Mouse (Mus musculus): ENCODE results near the gene Ndufv1.

GRCm38 (mm10) chr19:4059069-4059740, 46.6 kb upstream of the Ndufv1 start, which contains the start of gene Gstp3:
- TF ChIP-seq CTCF (IDR thresholded peaks at IDR 0.05; ENCODE audit: borderline replicate concordance, control insufficient read depth, extremely low read depth, insufficient read depth, low read length, poor library complexity) (no peak), POLR2A (IDR thresholded peaks at IDR 0.05; ENCODE audit: control insufficient read depth, extremely low read depth, insufficient read depth, low read length, poor library complexity) (no peak)

Data from thymus, adult 2 months (tissue).